Mouse (Mus musculus) heart, embryonic 13.5 days (tissue): ENCODE measurements at regions not wholly inside any gene's neighbourhood (a gene's known extent, or its start where the extent isn't known, plus 50 kb on each side); places are given as distances from the start of the nearest gene placed in this dataset.
A peak's percentile ranks its signal among the peaks of the same experiment; 100 is the strongest.

Source experiments
- ATAC-seq: fragments of 200-750 bp; cut with Nextera tagmentation; 2 replicates; pipeline ENCODE4 v1.8.0; 2017; ENCODE audit warnings: moderate TSS enrichment; ENCODE audit not compliant: insufficient number of reproducible peaks, low FRiP score, low TSS enrichment; ENCODE audit errors: extremely low read depth
- H3K27ac ChIP-seq: fragments of 300-500 bp; sonication (generic); replicated peaks from 2 replicates; pipeline ENCODE4 v1.5.1; 2015; ENCODE audit warnings: moderate library complexity, mild to moderate bottlenecking, inconsistent platforms
- H3K27me3 ChIP-seq: fragments of 300-500 bp; sonication (generic); replicated peaks from 2 replicates; pipeline ENCODE4 v1.6.1; 2015; ENCODE audit warnings: mild to moderate bottlenecking, inconsistent platforms
- H3K36me3 ChIP-seq: fragments of 300-500 bp; sonication (generic); 2 replicates; pipeline ENCODE4 v1.6.1; 2015; ENCODE audit warnings: mild to moderate bottlenecking, inconsistent platforms
- H3K4me1 ChIP-seq: fragments of 300-500 bp; sonication (generic); 2 replicates; pipeline ENCODE4 v1.6.1; 2015; ENCODE audit warnings: inconsistent platforms
- H3K4me2 ChIP-seq: fragments of 300-500 bp; sonication (generic); 2 replicates; pipeline ENCODE4 v1.6.1; 2015; ENCODE audit warnings: inconsistent platforms, mild to moderate bottlenecking, moderate library complexity
- H3K4me3 ChIP-seq: fragments of 300-500 bp; sonication (generic); 2 replicates; pipeline ENCODE4 v1.5.1; 2015; ENCODE audit warnings: moderate library complexity, mild to moderate bottlenecking, inconsistent platforms
- H3K9ac ChIP-seq: fragments of 300-500 bp; sonication (generic); 2 replicates; pipeline ENCODE4 v1.6.1; 2015; ENCODE audit warnings: inconsistent platforms, mild to moderate bottlenecking, moderate library complexity
- H3K9me3 ChIP-seq: fragments of 300-500 bp; sonication (generic); 2 replicates; pipeline ENCODE4 v1.6.1; 2016; ENCODE audit warnings: inconsistent platforms
- WGBS: fragments of 180-500 bp; shearing (Covaris S2); methylation state at CpG from one replicate; pipeline ENCODE4 v1.1.7; 2015; ENCODE audit warnings: mixed read lengths; 5-methylcytosine and 5-hydroxymethylcytosine counted together

DNA sequence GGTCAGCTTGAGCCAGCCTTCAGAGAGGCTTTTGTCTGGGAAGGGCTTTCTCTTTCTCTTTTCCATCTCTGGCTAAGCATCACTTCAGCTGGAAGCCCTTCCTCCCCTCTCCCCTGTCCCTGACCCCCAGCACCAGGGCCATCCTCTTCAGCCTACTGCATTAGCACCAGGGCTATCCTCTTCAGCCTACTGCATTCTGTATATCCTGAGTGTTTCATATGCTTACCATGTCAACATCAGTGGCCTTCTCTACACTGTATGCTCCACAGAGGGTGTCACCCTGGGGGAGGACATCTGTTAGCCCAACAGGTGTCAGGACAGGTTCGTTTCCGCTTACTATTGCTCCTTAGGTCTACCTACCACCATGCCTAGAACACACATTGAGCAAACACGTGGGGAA is 282.5 kb downstream of the Rps24 start:
- no peak overlapping the region for H3K4me3 ChIP-seq
- peaks cover 20% of the 10 kb centered on the region for H3K4me1 ChIP-seq
- WGBS, result 55% methylated on average over 3 of the region's 3 CpGs
- H3K9ac ChIP-seq, result no peak overlapping the region
- no peak for ATAC-seq
- no peak overlapping the region for H3K27ac ChIP-seq
- no peaks in the 10 kb centered on the region for H3K36me3 ChIP-seq
- no peaks in the 10 kb centered on the region for H3K9me3 ChIP-seq
- H3K27me3 ChIP-seq, result 0 out of 2 replicates have a peak, but pooled peaks cover 3% of the 10 kb centered on the region
- H3K4me2 ChIP-seq, result no peak overlapping the region

DNA sequence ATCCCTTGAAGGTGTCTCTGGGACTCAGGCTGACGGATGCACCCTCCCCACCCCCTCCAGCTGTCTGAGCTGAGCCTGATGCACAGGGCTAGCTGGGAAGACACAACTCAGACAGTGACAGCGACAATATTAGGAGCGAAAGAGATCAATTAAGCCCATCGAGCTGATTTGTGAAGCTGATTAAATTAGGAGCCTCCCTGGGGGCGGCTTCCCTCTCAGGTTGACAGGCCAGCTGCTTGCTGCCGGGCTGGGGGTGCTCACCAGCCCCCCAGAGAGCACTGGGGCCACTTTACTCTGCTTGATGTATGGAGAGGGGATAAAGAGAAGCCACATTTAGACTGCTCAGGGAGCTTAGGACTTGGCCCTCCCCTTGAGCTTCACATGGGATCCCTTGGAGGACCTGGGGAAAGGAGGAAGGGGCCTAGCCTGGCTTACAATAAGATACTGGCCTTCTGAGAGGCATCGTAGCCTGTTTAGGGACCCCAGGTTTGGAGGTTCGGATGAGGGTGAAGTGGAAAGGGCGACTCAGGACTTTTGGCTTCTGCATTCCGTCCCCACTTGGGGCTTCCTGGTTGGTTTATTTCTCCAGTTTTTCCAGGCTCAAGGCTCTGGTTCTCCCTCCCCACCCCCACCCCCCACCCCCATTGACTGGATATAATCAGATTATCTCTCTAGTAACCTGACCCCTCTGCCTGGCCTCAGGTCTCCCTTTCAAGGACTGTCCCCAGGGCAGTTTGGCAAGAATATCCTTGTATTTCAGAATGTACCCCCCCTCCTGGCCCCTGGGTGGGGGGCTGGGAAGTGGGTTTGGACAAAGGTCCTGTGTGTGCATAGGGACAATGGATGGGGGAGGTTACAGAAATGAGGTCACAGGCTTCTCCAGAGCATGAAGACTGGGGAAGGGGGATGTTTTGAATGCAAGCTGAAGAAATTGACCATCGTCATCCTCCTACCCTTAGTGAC is 283.4 kb downstream of the Rps24 start:
- H3K4me3 ChIP-seq, result no peak overlapping the region
- no peak overlapping the region for H3K4me2 ChIP-seq
- 0 out of 2 replicates have a peak overlapping the region, but pooled peaks have one; percentile 30 for H3K9ac ChIP-seq
- H3K36me3 ChIP-seq, result no peaks in the 10 kb centered on the region
- no peaks in the 10 kb centered on the region for H3K9me3 ChIP-seq
- no peak for ATAC-seq
- no peaks in the 10 kb centered on the region for H3K27me3 ChIP-seq
- peaks cover 20% of the 10 kb centered on the region for H3K4me1 ChIP-seq
- 36% methylated on average over 11 of the region's 11 CpGs for WGBS
- H3K27ac ChIP-seq, result no peak overlapping the region

DNA sequence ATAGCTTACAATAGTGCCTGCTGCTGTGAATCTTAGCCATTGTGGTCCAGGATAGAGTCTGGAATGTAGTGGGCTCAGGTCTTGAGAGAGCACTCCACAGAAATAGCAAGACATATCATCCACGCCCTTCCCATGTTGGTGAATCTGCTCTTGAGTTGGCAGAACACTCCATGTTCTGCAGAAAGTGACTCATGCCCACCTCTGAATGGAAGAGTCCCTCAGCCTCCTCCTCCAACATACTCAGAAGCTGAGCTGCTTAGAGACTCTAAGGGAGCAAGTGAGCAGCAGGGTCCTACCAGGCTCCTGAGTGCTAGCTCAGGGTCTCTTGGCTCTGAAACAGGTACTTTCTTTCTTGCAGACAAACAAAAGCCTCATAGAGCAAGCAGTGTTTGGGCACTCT is 284.7 kb downstream of the Rps24 start:
- ATAC-seq, result no peak
- Histone ChIP-seq H3K27ac (no peak overlapping the region), H3K4me1 (peaks cover 20% of the 10 kb centered on the region), H3K9me3 (no peaks in the 10 kb centered on the region), H3K27me3 (no peaks in the 10 kb centered on the region), H3K4me3 (no peak overlapping the region), H3K4me2 (no peak overlapping the region), H3K9ac (no peak overlapping the region), H3K36me3 (no peaks in the 10 kb centered on the region)
- 63% methylated on average over 1 of the region's 1 CpGs for WGBS

DNA sequence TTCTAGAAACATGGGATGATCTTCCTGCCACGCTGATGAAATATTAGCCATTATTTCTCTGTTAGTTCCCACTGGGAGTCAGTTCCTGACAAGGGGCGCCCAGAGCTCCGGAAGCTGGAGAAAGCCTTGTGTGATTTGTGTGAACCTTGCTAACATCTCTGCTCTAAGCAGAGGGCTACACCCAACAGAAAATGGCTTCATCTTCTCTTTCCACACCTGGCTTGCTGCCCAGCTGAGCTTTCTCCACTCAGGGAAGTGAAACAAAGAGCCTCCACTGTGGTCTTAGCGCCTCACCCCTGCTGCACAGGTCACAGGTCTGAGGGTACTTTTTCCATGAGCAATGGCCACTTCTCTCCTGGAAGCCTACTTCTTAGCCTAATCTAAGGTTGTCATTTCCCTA is 285.2 kb downstream of the Rps24 start:
- Histone ChIP-seq H3K4me3 (no peak overlapping the region), H3K4me1 (peaks cover 20% of the 10 kb centered on the region), H3K27ac (no peak overlapping the region), H3K27me3 (no peaks in the 10 kb centered on the region), H3K9me3 (no peaks in the 10 kb centered on the region), H3K4me2 (no peak overlapping the region), H3K36me3 (no peaks in the 10 kb centered on the region), H3K9ac (no peak overlapping the region)
- 68% methylated on average over 4 of the region's 4 CpGs for WGBS
- ATAC-seq, result no peak

DNA sequence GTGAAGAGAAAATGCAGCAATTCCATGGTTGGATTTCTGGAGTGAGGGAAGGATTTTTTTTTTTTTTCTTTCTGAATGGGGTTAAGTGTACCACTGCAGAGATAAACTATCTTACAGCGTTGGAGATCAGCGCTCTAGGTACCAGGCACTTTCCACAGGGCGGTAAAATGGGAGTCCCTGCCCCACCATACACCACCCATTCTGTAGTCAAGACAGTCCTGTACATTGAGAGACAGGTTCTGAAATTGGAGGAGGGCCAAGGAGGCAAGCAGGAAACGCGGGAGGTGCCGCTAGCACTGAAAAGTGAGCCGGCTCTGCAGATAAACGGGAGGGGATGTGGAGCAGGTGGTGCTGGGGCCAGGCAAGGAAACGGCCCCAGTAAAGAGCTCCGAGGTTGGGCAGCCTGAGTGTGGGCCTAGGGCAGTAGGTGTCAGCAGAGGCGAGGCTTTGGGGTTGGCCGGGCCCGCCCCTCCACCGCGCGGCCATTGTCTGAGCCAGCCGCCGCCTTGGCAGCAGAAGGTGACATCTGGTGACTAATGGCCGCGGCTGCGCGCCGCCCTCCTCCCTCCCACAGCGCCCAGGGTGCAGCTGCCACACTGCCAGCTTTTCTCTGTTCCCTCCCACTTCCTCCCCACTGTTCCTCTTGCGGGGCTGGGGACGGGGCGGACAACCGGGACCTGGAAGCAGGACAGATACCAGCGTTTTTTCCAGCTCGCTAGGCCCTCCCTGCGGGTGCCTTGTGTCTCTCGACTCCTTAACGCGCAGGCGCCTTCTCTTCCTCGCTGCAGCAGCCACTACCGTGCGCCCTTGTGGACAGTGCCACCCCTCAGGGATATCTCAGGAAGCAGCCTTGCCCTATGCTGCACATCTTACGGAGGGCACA is 292.1 kb downstream of the Rps24 start:
- Histone ChIP-seq H3K27me3 (no peaks in the 10 kb centered on the region), H3K36me3 (no peaks in the 10 kb centered on the region), H3K9ac (peak overlapping the region; percentile 85), H3K9me3 (no peaks in the 10 kb centered on the region), H3K4me1 (peaks cover 22% of the 10 kb centered on the region), H3K27ac (peak overlapping the region; percentile 94), H3K4me3 (peak overlapping the region; percentile 55), H3K4me2 (peak overlapping the region; percentile 69)
- ATAC-seq, result peak; percentile 83
- 1% methylated on average over 39 of the region's 39 CpGs for WGBS

DNA sequence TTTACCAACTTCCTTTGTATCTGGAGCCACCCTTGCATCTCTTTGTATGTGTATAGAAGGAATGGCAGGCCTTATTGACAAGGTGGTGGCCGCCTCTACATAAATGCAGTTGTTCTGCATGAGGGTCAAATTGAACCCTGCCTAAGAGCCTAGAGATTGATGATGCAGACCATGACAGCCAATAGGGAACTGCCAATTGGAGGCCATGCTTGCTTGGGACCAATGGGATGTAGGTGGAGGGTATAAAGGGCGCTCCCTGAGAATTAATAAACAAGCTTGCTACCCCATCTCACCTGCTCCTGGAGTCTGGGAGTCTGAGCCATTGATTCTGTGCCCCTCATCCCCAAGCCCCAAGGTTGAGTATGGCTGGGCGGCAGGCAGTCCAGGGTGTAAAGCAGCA is 294.7 kb downstream of the Rps24 start:
- H3K4me3 ChIP-seq, result no peak overlapping the region
- no peak overlapping the region for H3K4me2 ChIP-seq
- no peak for ATAC-seq
- no peak overlapping the region for H3K27ac ChIP-seq
- H3K9me3 ChIP-seq, result no peaks in the 10 kb centered on the region
- H3K36me3 ChIP-seq, result no peaks in the 10 kb centered on the region
- no peak overlapping the region for H3K9ac ChIP-seq
- 72% methylated on average over 3 of the region's 3 CpGs for WGBS
- H3K27me3 ChIP-seq, result no peaks in the 10 kb centered on the region
- H3K4me1 ChIP-seq, result peaks cover 27% of the 10 kb centered on the region

DNA sequence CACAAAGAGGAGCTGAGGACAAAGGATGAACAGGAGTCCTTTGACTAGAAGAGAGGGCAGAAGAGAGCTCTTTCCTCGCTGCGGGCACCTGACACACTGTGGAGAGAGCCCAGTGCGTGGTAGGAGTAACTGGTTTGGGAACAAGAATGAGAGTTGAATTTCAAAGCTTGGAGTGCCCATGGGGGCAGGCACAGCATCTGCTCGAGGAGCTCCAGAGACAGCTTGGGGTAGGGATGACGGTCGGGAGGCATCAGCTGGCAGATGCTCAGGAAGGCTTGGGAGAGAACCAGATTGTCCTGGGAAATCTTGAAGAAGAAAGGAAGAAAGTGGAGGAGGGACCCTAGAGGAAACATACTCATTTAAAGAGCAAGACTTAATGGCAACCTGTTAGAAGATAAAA is 297.0 kb downstream of the Rps24 start:
- H3K27me3 ChIP-seq, result no peaks in the 10 kb centered on the region
- no peak overlapping the region for H3K4me2 ChIP-seq
- no peak overlapping the region for H3K27ac ChIP-seq
- peaks cover 19% of the 10 kb centered on the region for H3K4me1 ChIP-seq
- H3K9ac ChIP-seq, result no peak overlapping the region
- 68% methylated on average over 6 of the region's 6 CpGs for WGBS
- no peaks in the 10 kb centered on the region for H3K9me3 ChIP-seq
- ATAC-seq, result no peak
- no peaks in the 10 kb centered on the region for H3K36me3 ChIP-seq
- no peak overlapping the region for H3K4me3 ChIP-seq

DNA sequence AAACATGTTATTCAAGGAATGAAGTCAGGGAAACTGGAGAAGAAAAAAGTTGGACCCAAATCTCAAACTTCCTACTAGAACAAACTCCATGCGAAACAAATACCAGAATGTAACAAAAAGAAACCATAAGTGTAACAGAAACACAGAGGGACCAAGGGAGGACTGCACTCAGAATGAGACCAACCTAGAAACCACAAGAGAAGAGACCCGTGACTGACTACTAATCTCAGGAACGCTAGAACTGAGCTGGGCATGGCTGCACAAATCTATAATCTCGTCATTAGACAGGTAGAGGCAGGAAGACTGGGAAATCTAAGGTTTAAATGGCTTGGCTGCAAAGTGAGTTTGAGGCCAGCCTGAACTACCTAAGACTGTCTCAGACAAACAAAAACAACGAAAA is 298.5 kb downstream of the Rps24 start:
- H3K36me3 ChIP-seq, result no peaks in the 10 kb centered on the region
- no peak overlapping the region for H3K4me3 ChIP-seq
- no peaks in the 10 kb centered on the region for H3K27me3 ChIP-seq
- no peaks in the 10 kb centered on the region for H3K9me3 ChIP-seq
- peaks cover 7% of the 10 kb centered on the region for H3K4me1 ChIP-seq
- no peak overlapping the region for H3K4me2 ChIP-seq
- H3K9ac ChIP-seq, result no peak overlapping the region
- H3K27ac ChIP-seq, result no peak overlapping the region
- no peak for ATAC-seq
- WGBS, result 75% methylated on average over 5 of the region's 5 CpGs

DNA sequence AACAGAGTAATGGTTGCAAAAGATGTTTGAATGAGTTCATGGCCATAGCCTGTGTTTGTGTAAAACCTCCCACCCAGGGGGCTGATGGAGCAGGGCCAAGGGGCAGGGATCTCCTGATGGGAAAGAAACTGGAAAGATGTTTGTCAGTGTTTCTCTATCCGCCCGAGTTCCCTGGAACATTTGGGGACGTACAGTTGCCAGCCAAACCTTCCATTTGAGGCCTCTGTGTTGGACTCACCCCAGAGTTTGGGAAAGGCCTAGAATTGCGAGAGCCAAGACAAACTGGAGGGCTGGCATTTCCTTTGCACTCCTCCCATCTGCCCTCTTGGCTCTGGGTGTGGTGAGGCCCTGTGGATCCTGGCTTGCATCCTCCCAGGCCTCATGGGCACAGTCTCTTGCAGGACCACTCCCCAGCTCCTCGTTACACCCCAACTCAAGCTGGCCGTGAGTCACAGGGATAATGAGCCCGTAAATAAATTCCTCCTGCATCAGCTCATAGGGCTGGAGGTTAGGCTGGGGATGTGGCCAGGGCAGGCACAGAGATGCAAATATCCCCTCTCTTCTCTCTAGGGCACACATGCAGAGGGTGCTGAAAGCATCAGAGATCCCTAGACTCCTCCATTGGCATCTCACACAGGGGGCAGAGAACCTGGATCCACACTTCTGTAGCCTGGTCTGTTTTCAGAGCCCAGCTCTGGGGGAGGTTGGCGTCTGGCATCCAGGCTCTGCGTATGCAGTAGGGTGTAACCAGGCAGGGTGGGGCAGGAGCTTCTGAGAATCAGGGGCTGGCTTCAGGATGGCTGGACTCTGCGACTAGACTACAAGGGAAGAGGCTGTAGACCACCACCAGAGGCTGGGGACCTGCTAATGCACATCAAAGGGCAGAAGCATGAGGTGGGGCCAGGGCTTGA is 306.7 kb downstream of the Rps24 start:
- peak overlapping the region; percentile 30; the same call in 1 of the 2 replicates for H3K27ac ChIP-seq
- no peak overlapping the region for H3K9ac ChIP-seq
- no peaks in the 10 kb centered on the region for H3K36me3 ChIP-seq
- no peak for ATAC-seq
- H3K27me3 ChIP-seq, result no peaks in the 10 kb centered on the region
- H3K4me3 ChIP-seq, result no peak overlapping the region
- 50% methylated on average over 10 of the region's 10 CpGs for WGBS
- H3K9me3 ChIP-seq, result peaks cover 5% of the 10 kb centered on the region; the same call in 1 of the 2 replicates
- peaks cover 9% of the 10 kb centered on the region for H3K4me1 ChIP-seq
- H3K4me2 ChIP-seq, result no peak overlapping the region

DNA sequence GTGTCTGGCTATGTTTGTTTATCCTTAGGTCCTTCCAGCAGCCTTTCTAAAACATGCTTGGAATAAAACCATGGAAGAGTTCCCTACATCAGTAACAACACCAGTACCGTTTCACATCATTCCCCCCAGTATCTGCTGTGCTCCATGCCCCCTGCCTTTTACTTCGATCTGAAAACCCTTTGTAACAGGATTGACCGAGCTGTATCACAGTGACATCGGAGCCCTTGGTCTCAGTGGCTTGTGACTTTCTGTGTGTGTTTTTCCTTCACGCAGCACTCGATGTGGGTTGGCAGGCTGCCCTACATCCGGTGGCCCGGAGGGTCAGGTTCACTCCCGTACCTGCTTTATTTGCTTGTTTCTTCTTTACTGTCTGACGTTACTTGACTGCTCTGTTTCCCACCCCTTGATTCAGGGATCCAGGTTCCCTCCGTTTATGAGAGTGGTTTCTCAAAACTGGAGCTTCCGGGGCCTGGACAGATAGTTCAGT is 307.5 kb downstream of the Rps24 start:
- Histone ChIP-seq H3K9ac (no peak overlapping the region), H3K4me1 (peaks cover 9% of the 10 kb centered on the region), H3K36me3 (no peaks in the 10 kb centered on the region), H3K4me3 (no peak overlapping the region), H3K9me3 (peaks cover 5% of the 10 kb centered on the region; the same call in 1 of the 2 replicates), H3K27ac (no peak overlapping the region; the same call in 1 of the 2 replicates), H3K27me3 (no peaks in the 10 kb centered on the region), H3K4me2 (no peak overlapping the region)
- 64% methylated on average over 12 of the region's 12 CpGs for WGBS
- ATAC-seq, result no peak
